Mouse (Mus musculus) T-cell, adult 2 months (primary cell): Measurements from ENCODE around the gene Lars2.
A peak's percentile ranks its signal among the peaks of the same experiment; 100 is the strongest.

Experiments used
- DNase-seq: peaks from one replicate; pipeline ENCODE4 v3.0.0; 2022; ENCODE audit warnings: low spot score

The Lars2 gene

GRCm38 (mm10) chr9:123507380-123507779 is 140.7 kb downstream of the Lars2 start:
- no peak for DNase-seq

DNA sequence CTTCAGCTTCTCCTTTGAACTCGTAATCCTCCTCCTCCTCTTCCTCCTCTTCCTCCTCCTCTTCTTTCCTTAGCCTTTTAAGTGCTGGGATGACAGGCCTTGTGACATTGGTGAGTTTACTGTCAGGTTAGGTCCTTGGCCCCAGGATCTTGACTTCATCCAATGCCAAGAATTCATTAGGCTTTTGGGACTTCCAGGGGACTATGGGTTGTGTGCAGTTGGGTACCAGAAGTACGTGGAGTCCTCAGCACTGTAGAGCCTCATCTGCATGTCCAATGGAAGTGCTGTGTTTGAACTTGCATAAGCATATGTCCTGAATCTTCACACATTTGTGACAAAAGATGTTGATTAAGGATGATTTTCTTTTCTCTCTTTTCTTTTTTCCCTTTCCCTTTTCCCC is 142.3 kb downstream of the Lars2 start:
- DNase-seq: no peak

- peak; percentile 88 for DNase-seq
Measured at GRCm38 (mm10) chr9:123509638-123510604, 143.2 kb downstream of the Lars2 start.

GRCm38 (mm10) chr9:123510926-123511325 is 144.2 kb downstream of the Lars2 start:
- no peak for DNase-seq
